Mouse (Mus musculus) T-helper 17 cell (primary cell): ENCODE data around the gene Ibtk.
"Not testable (repeated sequence)": the region's sequence is repeated elsewhere in the genome, so short reads cannot be mapped to it uniquely, and the experiment has no call there.

Experiments used
- in situ Hi-C, 2 experiments: fragments of 300-600 bp; cut with MboI, MseI; formaldehyde crosslinking; loops; 1 replicate in 1 of 2; 2 replicates in 1 of 2; pipeline ENCODE4 v1.15.1; 2025; ENCODE audit warnings: high pct_unique_total_duplicates in 2 of 2

Ibtk gene

GRCm38 (mm10) chr9:85749142-85749921, at the start of gene Ibtk:
Ibtk (minus strand) TSS chr9:85749334.
- in situ Hi-C loops = loop anchor here (5.0 to 10.0 kb wide), 2 partner anchors 825 to 828 kb away; partner anchors contain the start of genes Pgm3 (in 1 of the 2) and Rwdd2a (in 1 of the 2)

DNA sequence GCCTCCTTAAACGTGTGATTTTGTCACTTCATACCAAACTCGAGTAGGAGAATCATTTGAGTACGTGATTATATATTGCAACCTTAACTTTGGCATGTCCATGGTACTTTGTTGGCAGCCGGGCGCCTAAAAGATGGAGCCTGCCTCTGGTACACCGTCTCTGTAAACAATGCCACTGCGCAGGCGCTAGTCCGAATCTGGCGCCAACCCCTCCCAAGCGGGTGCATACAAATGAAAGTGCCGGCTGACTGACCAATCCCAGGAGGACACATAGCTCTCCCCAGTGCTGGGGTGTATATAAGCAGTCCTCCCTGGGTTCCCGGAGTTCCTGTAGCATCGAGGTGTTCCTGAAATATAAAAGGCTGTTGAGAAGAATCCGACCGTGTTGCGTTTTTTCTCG, 42.4 kb upstream of the Ibtk start:
- in situ Hi-C loops = not testable (repeated sequence)

- in situ Hi-C loops = no loop called here
Observed at GRCm38 (mm10) chr9:85780249-85780648, 31.1 kb upstream of the Ibtk start.

DNA sequence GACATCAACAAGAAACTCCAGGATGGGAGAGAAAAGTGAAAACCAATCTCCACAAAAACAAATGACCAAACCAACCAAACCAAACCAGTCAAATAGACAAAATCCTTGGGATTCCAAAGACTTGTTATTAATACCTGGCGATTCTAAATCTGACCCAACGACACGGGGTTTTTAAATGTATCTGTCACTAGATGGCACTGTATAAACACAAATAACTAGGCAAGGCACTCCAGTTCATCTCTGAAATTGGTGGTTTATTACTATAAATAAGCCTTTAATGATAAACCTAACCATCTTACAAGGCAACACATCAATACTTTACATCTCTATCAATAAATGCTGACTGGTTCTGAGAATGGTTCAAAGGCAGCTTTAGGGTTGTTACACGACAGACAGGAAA, 30.3 kb upstream of the Ibtk start:
- in situ Hi-C loops = loop anchor here in 1 of 2 experiments (5.0 to 10.0 kb wide), 2 partner anchors 365 to 673 kb away; no protein-coding TSS in a partner anchor

GRCm38 (mm10) chr9:85777544-85777943, 28.4 kb upstream of the Ibtk start:
- in situ Hi-C loops = loop anchor here in 1 of 2 experiments (5.0 to 10.0 kb wide), 2 partner anchors 367 to 675 kb away; no protein-coding TSS in a partner anchor

- in situ Hi-C loops = loop anchor here in 1 of 2 experiments (10.0 kb wide), 1 partner anchor 373 kb away; no protein-coding TSS in a partner anchor
Observed at GRCm38 (mm10) chr9:85772280-85772679, 23.1 kb upstream of the Ibtk start.

DNA sequence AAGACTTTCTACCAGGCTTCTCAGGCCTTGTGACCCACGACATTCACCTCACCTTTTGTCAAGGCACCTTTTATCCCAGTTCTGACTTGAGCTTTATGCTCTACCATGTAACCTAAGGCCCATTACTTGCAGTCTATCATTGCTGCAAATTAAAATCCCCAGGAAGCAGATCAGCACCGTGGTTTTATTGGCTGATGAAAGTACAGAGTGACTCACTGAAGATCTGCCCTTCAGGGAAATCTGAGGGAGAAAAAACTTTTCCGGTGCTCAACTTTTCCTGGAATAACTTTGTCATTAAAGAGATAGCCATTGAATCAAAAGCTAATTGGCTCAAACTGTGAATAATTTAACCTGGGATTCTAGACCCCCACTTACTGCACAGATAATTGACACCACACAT, 22.3 kb upstream of the Ibtk start:
- in situ Hi-C loops = loop anchor here in 1 of 2 experiments (10.0 kb wide), 1 partner anchor 373 kb away; no protein-coding TSS in a partner anchor

GRCm38 (mm10) chr9:85770369-85770768, 21.2 kb upstream of the Ibtk start:
- in situ Hi-C loops = loop anchor here in 1 of 2 experiments (10.0 kb wide), 1 partner anchor 374 kb away; no protein-coding TSS in a partner anchor

DNA sequence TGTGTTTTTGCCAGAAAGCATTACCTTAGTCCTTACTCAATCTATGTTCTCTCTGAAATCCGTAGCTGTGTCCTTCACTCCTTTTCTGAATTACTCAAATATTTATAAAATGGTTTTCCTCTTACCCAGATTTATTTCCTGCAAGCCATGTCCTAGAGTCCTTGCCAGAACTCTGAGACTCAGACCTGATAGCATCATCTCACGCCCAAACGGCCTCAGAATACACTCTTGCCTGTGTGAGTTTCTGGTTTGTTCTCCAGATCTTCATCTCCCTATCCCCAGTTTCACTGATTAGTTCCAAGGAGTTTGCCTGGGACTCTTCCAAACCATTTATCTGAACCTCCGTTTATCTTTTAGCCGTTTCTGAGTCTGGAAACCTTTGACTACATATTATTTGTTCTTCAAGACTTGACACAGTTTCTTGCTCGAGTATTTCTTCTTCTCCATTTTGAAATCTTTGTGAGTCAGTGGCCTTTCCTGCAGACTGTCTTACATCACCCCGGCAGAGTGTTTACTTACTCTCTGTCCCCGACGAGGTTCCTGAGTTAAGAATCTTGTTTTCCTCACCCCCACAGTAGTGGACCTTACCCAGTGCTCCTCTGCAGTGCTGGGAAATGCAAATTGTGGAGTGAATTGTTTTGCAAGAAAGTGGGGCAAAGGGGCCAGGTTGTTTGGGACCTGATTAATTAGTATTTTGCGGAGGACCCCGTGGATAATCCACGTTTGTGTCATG, 20.1 kb upstream of the Ibtk start:
- in situ Hi-C loops = no loop called here

DNA sequence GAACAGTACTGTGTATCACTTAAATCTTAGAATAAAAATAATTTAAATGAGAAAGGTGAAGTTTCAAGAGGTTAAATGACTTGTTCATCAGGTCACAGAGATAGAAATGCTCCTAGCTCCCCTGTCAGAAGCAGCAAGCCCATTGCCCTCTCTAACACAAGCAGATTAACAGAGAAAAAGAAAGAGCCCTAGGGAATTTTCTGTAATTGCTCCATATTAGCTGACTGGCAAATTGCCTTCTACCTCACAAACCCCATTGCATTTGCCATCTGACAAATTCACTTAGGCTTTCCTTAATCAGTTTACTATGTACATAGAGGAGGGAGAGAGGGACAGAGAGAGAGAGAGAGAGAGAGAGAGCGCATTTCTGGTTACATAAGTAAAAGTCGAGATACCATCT, 18.1 kb upstream of the Ibtk start:
- in situ Hi-C loops = no loop called here

- in situ Hi-C loops = no loop called here
Observed at GRCm38 (mm10) chr9:85762476-85762875, 13.3 kb upstream of the Ibtk start.

- in situ Hi-C loops = no loop called here
Observed at GRCm38 (mm10) chr9:85750797-85751196, 1.7 kb upstream of the Ibtk start.

GRCm38 (mm10) chr9:85749922-85750509, 882 bp upstream of the Ibtk start:
- in situ Hi-C loops = loop anchor here (5.0 to 10.0 kb wide), 2 partner anchors 825 to 827 kb away; partner anchors contain the start of genes Pgm3 (in 1 of the 2) and Rwdd2a (in 1 of the 2)

- in situ Hi-C loops = loop anchor here (5.0 to 10.0 kb wide), 2 partner anchors 826 to 829 kb away; partner anchors contain the start of genes Pgm3 (in 1 of the 2) and Rwdd2a (in 1 of the 2)
Observed at GRCm38 (mm10) chr9:85748204-85749141, 661 bp downstream of the Ibtk start.

- in situ Hi-C loops = loop anchor here (5.0 to 10.0 kb wide), 2 partner anchors 829 to 832 kb away; partner anchors contain the start of genes Pgm3 (in 1 of the 2) and Rwdd2a (in 1 of the 2)
Observed at GRCm38 (mm10) chr9:85745566-85745965, 3.6 kb downstream of the Ibtk start.

- in situ Hi-C loops = loop anchor here in 1 of 2 experiments (10.0 kb wide), 1 partner anchor 831 kb away; the partner anchor contains the start of genes Pgm3 and Rwdd2a
Observed at GRCm38 (mm10) chr9:85743358-85743757, 5.8 kb downstream of the Ibtk start.

DNA sequence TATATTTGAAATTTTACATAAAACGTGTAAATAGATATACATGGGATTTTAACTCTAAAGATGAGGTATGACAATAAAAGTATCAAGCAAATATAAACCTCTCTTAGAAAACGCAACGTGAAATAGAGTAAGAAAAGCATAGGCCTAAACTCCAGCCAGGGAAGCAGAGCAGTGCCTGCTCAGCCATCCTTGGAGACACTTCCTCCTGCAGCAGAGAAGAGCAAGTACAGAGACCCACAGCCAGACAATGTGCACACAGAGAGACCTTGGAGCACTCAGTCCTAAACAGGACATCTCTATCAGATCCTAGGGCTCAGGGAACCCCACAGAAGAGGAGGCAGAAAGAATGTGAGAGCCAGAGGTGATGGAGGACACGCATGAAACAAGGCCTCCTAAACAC, 7.0 kb downstream of the Ibtk start:
- in situ Hi-C loops = loop anchor here in 1 of 2 experiments (10.0 kb wide), 1 partner anchor 833 kb away; the partner anchor contains the start of genes Pgm3 and Rwdd2a

DNA sequence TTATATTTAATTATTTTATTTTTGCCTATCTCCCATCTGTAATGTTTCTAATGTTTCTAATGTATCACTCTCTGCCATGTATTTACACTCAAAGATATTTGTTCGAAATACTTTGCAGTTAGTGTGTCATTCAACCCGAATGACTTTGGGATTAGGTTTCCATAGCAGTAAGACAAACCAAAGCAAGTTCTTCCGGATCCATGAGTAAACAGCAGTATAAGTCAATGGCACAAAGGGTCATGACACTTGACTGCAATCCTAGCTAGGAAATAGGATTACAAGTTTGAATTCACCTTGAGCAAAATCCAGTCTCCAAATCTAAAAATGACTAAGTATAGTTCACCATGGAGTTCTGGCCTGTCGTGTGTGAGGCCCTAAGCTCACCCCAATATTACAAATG, 9.9 kb downstream of the Ibtk start:
- in situ Hi-C loops = loop anchor here in 1 of 2 experiments (10.0 kb wide), 1 partner anchor 1496 kb away; no protein-coding TSS in a partner anchor

DNA sequence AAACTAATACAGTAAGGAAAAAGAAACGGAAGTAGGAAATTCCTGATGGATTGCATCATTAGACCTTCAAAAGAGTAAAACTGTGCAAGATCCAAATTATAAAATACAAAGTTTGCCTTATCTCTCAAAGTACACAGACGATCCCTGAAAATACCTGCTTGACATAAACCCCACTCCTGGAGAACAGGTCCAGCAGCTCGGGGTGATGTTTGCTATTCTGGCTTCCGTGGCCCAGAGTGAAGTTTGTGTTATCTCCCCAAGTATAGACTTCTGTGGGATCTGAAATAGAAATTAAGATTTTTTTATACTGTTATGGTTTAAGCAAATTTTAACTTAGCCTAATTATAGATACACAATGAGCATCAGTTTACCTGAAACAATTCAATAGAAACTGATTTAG, 14.3 kb downstream of the Ibtk start:
- in situ Hi-C loops = loop anchor here in 1 of 2 experiments (10.0 kb wide), 1 partner anchor 1500 kb away; no protein-coding TSS in a partner anchor

- in situ Hi-C loops = no loop called here
Observed at GRCm38 (mm10) chr9:85724078-85724477, 25.1 kb downstream of the Ibtk start.
